Mouse (Mus musculus): Measurements from ENCODE around the gene Prtn3. TPM values are rescaled to one million over a fixed set of nuclear protein-coding genes. Genes with fewer than 3 reads are reported as not detected.
"Not testable (repeated sequence)": the region's sequence is repeated elsewhere in the genome, so short reads cannot be mapped to it uniquely, and the experiment has no call there.

Gene Prtn3
- total RNA-seq, 2 experiments from 2014 or later = not detected

DNA sequence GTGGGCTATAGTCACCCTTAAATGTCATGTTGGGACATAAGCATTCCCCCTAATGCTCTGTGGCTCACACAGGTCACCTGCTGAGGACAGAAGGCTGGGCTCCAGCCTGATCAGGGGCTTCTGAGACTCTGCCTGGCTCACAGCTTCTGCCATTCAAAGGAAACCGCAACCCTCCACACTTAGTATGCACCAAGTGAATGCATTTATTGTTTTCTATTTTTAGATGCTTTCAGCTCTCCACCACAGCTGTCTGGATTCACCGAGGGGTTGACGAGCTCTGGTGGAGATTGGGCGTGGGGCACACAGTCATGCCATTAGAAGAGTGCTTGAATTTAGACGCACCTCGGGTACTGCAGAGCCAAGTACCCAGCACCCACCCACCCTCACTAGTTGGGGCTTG is 963 bp upstream of the Prtn3 start:
- DNase-seq = no peak
- intact Hi-C loops (cut with DNase I) = no loop called here

GRCm38 (mm10) chr10:79873715-79874289 is 474 bp upstream of the Prtn3 start:
- intact Hi-C loops (cut with DNase I) = no loop called here
- no peak for DNase-seq

GRCm38 (mm10) chr10:79877174-79877573 is 2.9 kb downstream of the Prtn3 start:
- no peak for DNase-seq
- intact Hi-C loops (cut with DNase I) = no loop called here

GRCm38 (mm10) chr10:79877757-79878156 is 3.5 kb downstream of the Prtn3 start:
- DNase-seq = peak; percentile 55 to 58
- intact Hi-C loops (cut with DNase I) = no loop called here

GRCm38 (mm10) chr10:79879527-79879926 is 5.3 kb downstream of the Prtn3 start:
- no peak for DNase-seq
- intact Hi-C loops (cut with DNase I) = no loop called here

- no peak for DNase-seq
- intact Hi-C loops (cut with DNase I) = loop anchor here (5.0 kb wide), 1 partner anchor 48 kb away; no protein-coding TSS in a partner anchor
Measured at GRCm38 (mm10) chr10:79880721-79881120, 6.4 kb downstream of the Prtn3 start.

GRCm38 (mm10) chr10:79881981-79882380 is 7.7 kb downstream of the Prtn3 start:
- DNase-seq = no peak
- intact Hi-C loops (cut with DNase I) = loop anchor here (5.0 kb wide), 1 partner anchor 50 kb away; no protein-coding TSS in a partner anchor

- intact Hi-C loops (cut with DNase I) = loop anchor here (5.0 kb wide), 1 partner anchor 51 kb away; no protein-coding TSS in a partner anchor
- DNase-seq = peak; percentile 75 to 77
Measured at GRCm38 (mm10) chr10:79883297-79884084, 9.2 kb downstream of the Prtn3 start.

- DNase-seq = peak; percentile 54 to 58
- intact Hi-C loops (cut with DNase I) = loop anchor here (5.0 kb wide), 1 partner anchor 52 kb away; no protein-coding TSS in a partner anchor
Measured at GRCm38 (mm10) chr10:79884446-79884845, 10.2 kb downstream of the Prtn3 start.

DNA sequence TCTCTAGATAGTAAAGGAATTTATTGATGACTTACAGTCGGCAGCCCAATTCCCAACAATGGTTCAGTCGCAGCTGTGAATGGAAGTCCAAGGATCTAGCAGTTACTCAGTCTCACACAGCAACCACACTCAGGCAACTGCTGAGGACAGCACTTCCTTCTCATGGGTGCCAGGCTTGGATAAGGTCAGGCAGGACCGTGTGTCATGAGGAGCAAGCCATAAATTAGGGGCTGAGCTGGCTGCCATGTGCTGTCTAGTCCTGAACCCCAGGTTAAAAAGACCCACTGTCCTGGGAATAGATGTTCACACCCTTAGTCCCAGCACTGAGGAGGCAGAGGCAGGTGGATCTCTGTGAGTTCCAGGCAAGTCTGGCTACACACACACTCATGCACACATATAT is 10.7 kb downstream of the Prtn3 start:
- DNase-seq = not testable (repeated sequence)
- intact Hi-C loops (cut with DNase I) = loop anchor here (5.0 kb wide), 1 partner anchor 53 kb away; no protein-coding TSS in a partner anchor

GRCm38 (mm10) chr10:79886054-79886453 is 11.8 kb downstream of the Prtn3 start, which contains the start of gene Elane:
TSS of gene Elane (plus strand) at chr10:79886247.
- intact Hi-C loops (cut with DNase I) = no loop called here
- no peak for DNase-seq

DNA sequence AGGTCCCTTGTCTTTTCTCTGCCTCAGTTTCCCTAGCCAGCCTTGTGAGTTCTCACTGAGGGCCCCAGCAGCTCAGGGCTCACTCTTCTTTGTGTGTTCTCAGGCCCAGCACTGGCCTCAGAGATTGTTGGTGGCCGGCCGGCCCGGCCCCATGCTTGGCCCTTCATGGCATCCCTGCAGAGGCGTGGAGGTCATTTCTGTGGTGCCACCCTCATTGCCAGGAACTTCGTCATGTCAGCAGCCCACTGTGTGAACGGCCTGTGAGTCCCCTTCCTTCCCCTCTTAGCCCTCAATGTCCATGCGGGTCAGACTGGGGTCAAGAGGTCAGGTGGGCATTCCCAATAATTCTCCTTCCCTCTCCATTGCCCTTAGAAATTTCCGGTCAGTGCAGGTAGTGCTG is 12.3 kb downstream of the Prtn3 start:
- DNase-seq = no peak
- intact Hi-C loops (cut with DNase I) = no loop called here

GRCm38 (mm10) chr10:79889386-79889785 is 15.1 kb downstream of the Prtn3 start:
- intact Hi-C loops (cut with DNase I) = no loop called here
- no peak for DNase-seq

DNA sequence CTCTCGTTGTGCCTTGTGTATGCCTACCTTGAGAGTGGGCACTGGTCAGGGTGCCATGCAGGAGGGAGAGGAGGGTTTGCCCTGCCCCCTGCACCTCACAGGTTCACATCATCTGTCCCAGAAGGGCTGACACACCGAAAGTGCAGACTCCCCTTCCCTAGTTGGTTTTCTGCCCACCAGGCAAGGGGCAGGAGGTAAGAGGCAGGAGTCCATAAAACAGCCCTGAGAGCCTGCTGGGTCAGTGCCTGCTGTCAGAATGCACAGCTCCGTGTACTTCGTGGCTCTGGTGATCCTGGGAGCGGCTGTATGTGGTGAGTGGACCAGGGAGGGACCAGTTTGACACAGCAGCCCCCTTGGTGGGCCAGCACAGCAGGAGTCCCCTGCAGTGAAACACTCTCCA is 16.4 kb downstream of the Prtn3 start, which contains the start of gene Cfd:
Gene Cfd, plus strand, starts transcription at position 184 of the 400 bp plus-strand sequence.
- intact Hi-C loops (cut with DNase I) = loop anchor here (2.0 kb wide), 1 partner anchor 66 kb away; no protein-coding TSS in a partner anchor
- DNase-seq = no peak

DNA sequence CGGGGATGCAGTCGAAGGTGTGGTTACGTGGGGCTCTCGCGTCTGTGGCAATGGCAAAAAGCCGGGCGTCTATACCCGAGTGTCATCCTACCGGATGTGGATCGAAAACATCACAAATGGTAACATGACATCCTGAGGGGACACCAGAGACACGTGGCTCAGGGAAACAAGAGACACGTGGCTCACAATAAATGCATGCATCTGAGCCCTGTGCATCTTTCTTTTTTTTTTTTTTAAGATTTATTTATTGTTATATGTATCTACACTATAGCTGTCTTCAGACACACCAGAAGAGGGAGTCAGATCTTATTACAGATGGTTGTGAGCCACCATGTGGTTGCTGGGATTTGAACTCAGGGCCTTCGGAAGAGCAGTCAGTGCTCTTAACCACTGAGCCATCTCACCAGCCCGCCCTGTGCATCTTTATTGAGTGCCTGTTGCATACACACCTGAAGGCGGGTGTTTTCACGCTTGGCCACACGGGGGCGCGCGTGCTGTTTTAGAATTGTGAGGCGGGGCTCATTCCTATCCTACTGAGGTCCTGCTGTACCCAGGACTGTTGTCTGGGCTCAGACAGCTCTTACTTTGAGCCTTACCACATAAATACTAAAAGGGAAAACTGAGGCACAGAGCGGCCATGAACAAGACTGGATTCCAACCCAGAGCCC is 18.3 kb downstream of the Prtn3 start:
- intact Hi-C loops (cut with DNase I) = loop anchor here (1.0 kb wide), 1 partner anchor 32 kb away; no protein-coding TSS in a partner anchor
- DNase-seq = peak; percentile 67 to 70

DNA sequence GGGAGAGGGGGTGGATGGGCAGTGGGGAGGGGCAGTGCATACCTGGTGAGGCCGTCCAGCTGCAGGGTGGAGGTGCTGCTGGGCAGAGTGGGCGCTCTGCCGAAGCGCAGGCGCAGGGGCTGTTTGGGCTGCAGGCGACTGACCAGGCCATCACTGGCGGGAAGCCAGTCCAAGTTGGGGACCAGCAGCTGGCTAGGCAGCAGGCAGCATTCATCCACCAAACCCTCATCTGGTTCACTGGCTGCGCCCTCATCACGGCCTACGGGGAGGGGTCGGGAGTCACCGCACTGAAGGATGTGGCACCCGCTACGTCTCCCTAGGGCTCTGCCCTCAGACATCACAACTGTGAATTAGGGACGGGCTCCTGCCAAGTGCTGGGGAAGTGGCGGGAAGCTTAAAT is 22.0 kb downstream of the Prtn3 start:
- intact Hi-C loops (cut with DNase I) = no loop called here
- no peak for DNase-seq

DNA sequence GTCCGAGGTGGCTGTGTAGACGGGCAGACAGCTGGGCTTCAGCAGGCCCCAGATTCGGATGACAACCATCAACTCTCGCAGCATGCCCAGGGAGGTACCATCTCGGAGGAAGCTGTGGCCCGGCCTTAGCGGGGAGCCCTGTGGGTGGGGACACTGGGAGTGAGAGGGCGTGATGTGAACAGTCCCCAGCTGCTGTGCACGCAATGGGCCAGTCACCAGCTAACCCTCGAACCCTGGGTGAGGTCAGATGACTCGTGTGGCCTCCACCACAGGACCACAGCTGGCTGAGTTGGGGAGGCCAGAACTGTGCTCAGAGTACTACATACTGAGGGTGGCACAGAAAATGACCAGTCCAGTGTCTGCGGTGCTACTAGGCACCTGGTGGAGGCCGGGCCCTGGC is 22.5 kb downstream of the Prtn3 start:
- intact Hi-C loops (cut with DNase I) = no loop called here
- DNase-seq = no peak

GRCm38 (mm10) chr10:79897316-79898245 is 23.3 kb downstream of the Prtn3 start:
- no peak for DNase-seq
- intact Hi-C loops (cut with DNase I) = no loop called here

- intact Hi-C loops (cut with DNase I) = no loop called here
- DNase-seq = no peak
Measured at GRCm38 (mm10) chr10:79900951-79901410, 26.7 kb downstream of the Prtn3 start.

- no peak for DNase-seq
- intact Hi-C loops (cut with DNase I) = no loop called here
Measured at GRCm38 (mm10) chr10:79906712-79907111, 32.4 kb downstream of the Prtn3 start.
